Mouse (Mus musculus): ENCODE measurements around the gene Pitpnc1.
A peak's percentile ranks its signal among the peaks of the same experiment; 100 is the strongest.

Pitpnc1 gene

GRCm38 (mm10) chr11:107405606-107406333, 64.7 kb downstream of the Pitpnc1 start:
- DNase-seq (ENCODE audit: low spot score): no peak

- no peak for DNase-seq (ENCODE audit: low spot score)
Measured at GRCm38 (mm10) chr11:107403309-107403708, 67.2 kb downstream of the Pitpnc1 start.

- DNase-seq (ENCODE audit: low spot score): no peak
Measured at GRCm38 (mm10) chr11:107401839-107402590, 68.5 kb downstream of the Pitpnc1 start.

GRCm38 (mm10) chr11:107400826-107401225, 69.7 kb downstream of the Pitpnc1 start:
- DNase-seq (ENCODE audit: low spot score): no peak

GRCm38 (mm10) chr11:107400005-107400404, 70.5 kb downstream of the Pitpnc1 start:
- DNase-seq (ENCODE audit: low spot score): no peak

GRCm38 (mm10) chr11:107397326-107397998, 73.0 kb downstream of the Pitpnc1 start:
- no peak for DNase-seq (ENCODE audit: low spot score)

GRCm38 (mm10) chr11:107394245-107394644, 76.3 kb downstream of the Pitpnc1 start:
- DNase-seq (ENCODE audit: low spot score): no peak

- DNase-seq (ENCODE audit: low spot score): peak; percentile 66
Measured at GRCm38 (mm10) chr11:107393828-107394165, 76.7 kb downstream of the Pitpnc1 start.

GRCm38 (mm10) chr11:107393154-107393827, 77.2 kb downstream of the Pitpnc1 start:
- DNase-seq (ENCODE audit: low spot score): no peak

- no peak for DNase-seq (ENCODE audit: low spot score)
Measured at GRCm38 (mm10) chr11:107390540-107390939, 80.0 kb downstream of the Pitpnc1 start.

GRCm38 (mm10) chr11:107390001-107390400, 80.5 kb downstream of the Pitpnc1 start:
- DNase-seq (ENCODE audit: low spot score): no peak

GRCm38 (mm10) chr11:107386481-107386880, 84.0 kb downstream of the Pitpnc1 start:
- DNase-seq (ENCODE audit: low spot score): no peak

- no peak for DNase-seq (ENCODE audit: low spot score)
Measured at GRCm38 (mm10) chr11:107385306-107385705, 85.2 kb downstream of the Pitpnc1 start.

GRCm38 (mm10) chr11:107383985-107384384, 86.5 kb downstream of the Pitpnc1 start:
- DNase-seq (ENCODE audit: low spot score): no peak

GRCm38 (mm10) chr11:107379965-107380364, 90.5 kb downstream of the Pitpnc1 start:
- no peak for DNase-seq (ENCODE audit: low spot score)

GRCm38 (mm10) chr11:107379089-107379845, 91.2 kb downstream of the Pitpnc1 start:
- peak; percentile 63 for DNase-seq (ENCODE audit: low spot score)

- no peak for DNase-seq (ENCODE audit: low spot score)
Measured at GRCm38 (mm10) chr11:107377326-107377725, 93.2 kb downstream of the Pitpnc1 start.

GRCm38 (mm10) chr11:107376272-107376671, 94.2 kb downstream of the Pitpnc1 start:
- DNase-seq (ENCODE audit: low spot score): no peak

- no peak for DNase-seq (ENCODE audit: low spot score)
Measured at GRCm38 (mm10) chr11:107375816-107376215, 94.7 kb downstream of the Pitpnc1 start.

- no peak for DNase-seq (ENCODE audit: low spot score)
Measured at GRCm38 (mm10) chr11:107373569-107373968, 96.9 kb downstream of the Pitpnc1 start.

- DNase-seq (ENCODE audit: low spot score): no peak
Measured at GRCm38 (mm10) chr11:107373154-107373553, 97.3 kb downstream of the Pitpnc1 start.

GRCm38 (mm10) chr11:107372688-107373087, 97.8 kb downstream of the Pitpnc1 start:
- DNase-seq (ENCODE audit: low spot score): no peak
